Mouse (Mus musculus) cortical plate, adult 2 months (tissue): ENCODE results near the gene Prpf18.

Source experiments
- CTCF ChIP-seq: fragments of 200-500 bp; IDR thresholded peaks from 2 replicates; pipeline ENCODE4 v1.5.1; 2011; ENCODE audit warnings: mild to moderate bottlenecking, control low read depth, low read length; ENCODE audit not compliant: insufficient read depth; ENCODE audit errors: extremely low read depth
- POLR2A ChIP-seq: fragments of 200-500 bp; IDR thresholded peaks from 2 replicates; pipeline ENCODE4 v1.6.1; 2011; ENCODE audit warnings: mild to moderate bottlenecking, low read length, control low read depth; ENCODE audit not compliant: insufficient read depth; ENCODE audit errors: extremely low read depth

DNA sequence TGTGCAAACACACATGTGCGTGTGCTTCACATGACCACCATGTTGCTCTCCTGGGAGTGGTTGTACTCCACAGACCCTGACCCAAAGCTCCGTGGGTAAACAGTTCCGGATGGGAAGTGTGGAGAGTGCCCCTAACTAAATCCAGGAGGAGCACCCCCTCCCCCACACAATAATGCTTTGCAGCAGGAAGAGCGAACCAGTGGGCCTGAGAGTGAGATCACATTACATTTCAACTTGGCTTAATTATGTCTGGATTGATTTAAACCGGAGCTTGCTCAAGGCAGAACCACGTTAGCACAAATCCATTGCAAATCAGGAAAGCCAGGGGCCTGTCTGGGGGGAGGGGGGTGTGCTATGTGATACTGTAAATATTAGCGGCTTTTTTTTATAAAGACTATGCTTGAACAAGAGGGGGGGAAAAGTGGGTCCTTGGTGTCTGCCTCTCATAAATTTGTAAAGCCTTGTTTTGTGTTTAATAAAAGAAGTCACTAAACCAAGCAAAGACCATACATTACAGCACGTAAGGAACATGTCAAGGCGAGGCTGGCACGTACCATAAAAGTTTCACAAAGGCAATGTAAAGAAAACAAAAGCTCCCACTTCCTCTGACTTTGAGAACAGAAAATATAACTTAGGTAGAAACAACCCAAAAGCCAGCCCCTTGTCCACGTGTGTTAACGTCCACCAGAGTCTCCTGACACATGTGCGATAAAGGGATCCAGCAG is 64.1 kb downstream of the Prpf18 start:
- TF ChIP-seq CTCF: no peak
- TF ChIP-seq POLR2A: no peak
